Mouse (Mus musculus): ENCODE results near the gene Slc39a9.

- TF ChIP-seq CTCF (conservative IDR thresholded peaks at IDR 0.05; ENCODE audit: insufficient read depth, insufficient read length, low read depth, low read length) (no peak), POLR2A (IDR thresholded peaks at IDR 0.05; ENCODE audit: low read depth, low read length) (no peak)
Observed at GRCm38 (mm10) chr12:80612113-80612791, 31.4 kb upstream of the Slc39a9 start.

Data from kidney, adult 2 months (tissue).